Mouse (Mus musculus) ES-Bruce4 (cell line): Measurements from ENCODE around the gene Cryzl2.

Source experiments
- CTCF ChIP-seq: IDR thresholded peaks from one replicate; pipeline ENCODE4 v1.8.1; 2011; ENCODE audit warnings: low read depth, low read length
- EP300 ChIP-seq: IDR thresholded peaks from 2 replicates; pipeline ENCODE4 v1.6.1; 2011; ENCODE audit warnings: low read depth, low read length; ENCODE audit not compliant: insufficient read depth
- POLR2A ChIP-seq: IDR thresholded peaks from one replicate; pipeline ENCODE4 v1.8.1; 2011; ENCODE audit warnings: low read length; ENCODE audit not compliant: insufficient read depth

DNA sequence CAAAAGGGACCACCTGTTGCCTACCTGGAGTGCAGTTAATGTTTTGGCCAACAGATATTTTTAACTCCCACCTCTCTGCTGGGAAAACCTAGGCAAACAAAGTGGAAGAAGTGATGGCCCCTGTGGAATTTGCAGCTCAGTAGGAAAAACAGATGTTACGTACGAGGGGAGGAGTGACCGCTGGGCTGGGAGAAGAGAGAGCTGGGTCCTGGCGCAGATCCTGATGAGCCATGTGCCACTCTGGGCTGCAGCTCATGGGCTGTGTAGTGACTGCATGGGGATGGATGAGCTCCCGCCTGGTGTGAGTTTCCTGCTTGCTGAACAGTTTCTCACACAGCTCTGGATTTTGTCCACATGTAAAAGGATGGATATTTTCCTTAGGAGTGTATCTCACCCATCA lies 49.4 kb downstream of the Cryzl2 start:
- TF ChIP-seq POLR2A = no peak
- TF ChIP-seq CTCF = no peak
- TF ChIP-seq EP300 = no peak
